Mouse (Mus musculus) thymus, postnatal 25 days (tissue): ENCODE data around the gene Adamts20.
A peak's percentile ranks its signal among the peaks of the same experiment; 100 is the strongest.

Experiments used
- DNase-seq: peaks from one replicate; pipeline ENCODE4 v3.0.0; 2022

Gene Adamts20

GRCm38 (mm10) chr15:94334586-94334985 lies 130.6 kb downstream of the Adamts20 start:
- no peak for DNase-seq

- DNase-seq = no peak
Observed at GRCm38 (mm10) chr15:94326626-94327025, 138.6 kb downstream of the Adamts20 start.

GRCm38 (mm10) chr15:94325509-94326181 lies 139.6 kb downstream of the Adamts20 start:
- DNase-seq = no peak

GRCm38 (mm10) chr15:94316171-94316570 lies 149.0 kb downstream of the Adamts20 start:
- no peak for DNase-seq

GRCm38 (mm10) chr15:94309689-94310088 lies 155.5 kb downstream of the Adamts20 start:
- DNase-seq = no peak

- no peak for DNase-seq
Observed at GRCm38 (mm10) chr15:94307888-94308287, 157.3 kb downstream of the Adamts20 start.

- no peak for DNase-seq
Observed at GRCm38 (mm10) chr15:94303151-94303550, 162.1 kb downstream of the Adamts20 start.

GRCm38 (mm10) chr15:94294084-94294483 lies 171.1 kb downstream of the Adamts20 start:
- no peak for DNase-seq

- DNase-seq = no peak
Observed at GRCm38 (mm10) chr15:94288015-94288414, 177.2 kb downstream of the Adamts20 start.

GRCm38 (mm10) chr15:94287495-94287894 lies 177.7 kb downstream of the Adamts20 start:
- DNase-seq = no peak

GRCm38 (mm10) chr15:94276418-94276817 lies 188.8 kb downstream of the Adamts20 start:
- no peak for DNase-seq

- peak; percentile 80 for DNase-seq
Observed at GRCm38 (mm10) chr15:94265630-94266029, 199.6 kb downstream of the Adamts20 start.

GRCm38 (mm10) chr15:94264497-94264879 lies 200.7 kb downstream of the Adamts20 start:
- DNase-seq = no peak

- DNase-seq = no peak
Observed at GRCm38 (mm10) chr15:94263866-94264496, 201.2 kb downstream of the Adamts20 start.

GRCm38 (mm10) chr15:94263241-94263640 lies 202.0 kb downstream of the Adamts20 start:
- DNase-seq = no peak

GRCm38 (mm10) chr15:94259497-94259896 lies 205.7 kb downstream of the Adamts20 start:
- no peak for DNase-seq

- no peak for DNase-seq
Observed at GRCm38 (mm10) chr15:94255538-94255937, 209.7 kb downstream of the Adamts20 start.

- DNase-seq = peak; percentile 14
Observed at GRCm38 (mm10) chr15:94254861-94255516, 210.2 kb downstream of the Adamts20 start.

GRCm38 (mm10) chr15:94254091-94254860 lies 210.9 kb downstream of the Adamts20 start:
- DNase-seq = no peak

- peak; percentile 31 for DNase-seq
Observed at GRCm38 (mm10) chr15:94252962-94253712, 212.1 kb downstream of the Adamts20 start.

- DNase-seq = no peak
Observed at GRCm38 (mm10) chr15:94249766-94250165, 215.5 kb downstream of the Adamts20 start.

- no peak for DNase-seq
Observed at GRCm38 (mm10) chr15:94248386-94248785, 216.8 kb downstream of the Adamts20 start.

- no peak for DNase-seq
Observed at GRCm38 (mm10) chr15:94246669-94247068, 218.5 kb downstream of the Adamts20 start.
